Mouse (Mus musculus) ES-E14 (cell line): ENCODE measurements around the gene Epha7.

ENCODE experiments used
- HCFC1 ChIP-seq: IDR thresholded peaks from 2 replicates; pipeline ENCODE4 v1.6.1; 2012; ENCODE audit warnings: low read length, inconsistent platforms, borderline replicate concordance; ENCODE audit not compliant: insufficient read depth
- MAFK ChIP-seq: IDR thresholded peaks from 2 replicates; pipeline ENCODE4 v1.6.1; 2014; ENCODE audit warnings: mild to moderate bottlenecking, low read depth, low read length, inconsistent platforms; ENCODE audit not compliant: insufficient read depth

DNA sequence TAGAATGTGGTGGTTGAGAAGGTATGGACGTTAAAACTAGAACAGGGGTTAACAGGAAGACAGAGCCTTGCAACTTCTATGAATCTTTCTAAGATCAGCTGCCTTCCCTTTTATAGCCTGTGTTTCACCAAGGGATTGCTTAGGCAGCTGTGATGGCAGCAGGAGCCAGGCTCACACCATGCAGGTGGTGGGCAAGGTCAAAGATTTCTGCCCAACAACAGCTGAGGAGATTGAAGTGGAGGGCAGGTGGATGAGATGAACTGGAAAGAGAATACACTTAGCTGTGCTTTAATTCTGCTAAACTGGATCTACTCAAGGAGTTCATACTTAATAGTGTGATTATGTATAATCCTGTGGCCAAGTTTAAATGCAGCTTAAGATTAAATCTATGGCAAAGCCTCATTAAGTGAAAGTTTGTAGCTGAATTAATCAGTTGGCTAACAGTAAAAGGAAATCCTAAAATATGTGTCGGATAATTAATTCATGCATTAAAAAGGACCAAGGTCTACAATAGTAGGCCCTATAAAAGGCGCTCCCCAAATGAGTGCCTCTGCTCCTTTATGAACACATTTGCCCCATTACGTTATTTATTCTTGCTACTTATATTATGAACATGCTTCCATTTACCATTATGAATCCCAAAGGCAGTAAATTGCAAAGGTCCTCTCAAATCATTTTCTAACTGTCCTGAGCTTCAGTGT, 89.2 kb downstream of the Epha7 start:
- TF ChIP-seq MAFK (no peak), HCFC1 (no peak)
